Mouse (Mus musculus): ENCODE data around the gene Wdr89.
"Not testable (repeated sequence)": the region's sequence is repeated elsewhere in the genome, so short reads cannot be mapped to it uniquely, and the experiment has no call there.

The Wdr89 gene

DNA sequence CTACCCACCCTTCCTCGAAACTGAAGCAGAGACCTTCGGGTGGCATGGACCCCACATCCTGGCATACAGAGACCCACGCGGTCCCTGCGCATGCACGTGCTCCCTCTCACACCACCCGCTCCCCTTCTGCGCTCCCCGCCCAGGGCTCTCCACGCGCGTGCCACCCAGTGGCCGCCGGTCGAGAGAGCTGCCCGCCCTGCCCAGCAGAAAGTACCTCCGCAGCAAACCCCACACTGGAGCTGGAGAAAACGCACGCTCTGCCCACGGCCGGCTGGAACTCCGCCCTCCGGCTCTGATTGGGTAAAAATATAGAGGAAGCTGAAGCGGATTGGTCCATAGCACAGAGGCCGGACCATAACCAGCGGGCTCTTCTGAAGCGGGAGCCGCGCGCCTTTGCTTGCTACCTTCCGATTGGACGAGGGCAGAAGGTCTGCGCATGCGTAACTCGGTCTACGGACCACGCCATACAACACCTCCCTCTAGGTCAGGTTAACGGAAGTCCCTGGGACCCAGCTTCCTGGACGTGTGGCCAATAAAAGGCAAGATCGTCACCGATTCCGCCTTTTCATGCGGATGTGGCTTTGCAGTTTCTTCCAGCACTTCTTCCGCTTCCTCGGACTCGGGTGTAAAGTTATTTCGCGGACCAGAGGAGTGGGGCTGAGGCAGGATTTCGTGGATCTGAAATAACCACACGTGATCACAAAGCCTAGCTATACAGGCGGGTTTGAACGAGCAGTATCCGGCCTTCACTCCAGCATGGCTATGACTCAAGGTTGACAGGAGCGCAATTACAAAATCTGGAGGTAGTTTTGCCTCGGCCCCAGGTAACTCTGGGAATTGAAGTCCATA, at the start of gene Wdr89:
TSS of gene Wdr89 (minus strand) at position 280 of the 849 bp plus-strand sequence.
- DNase-seq: peak; percentile 96 to 99

DNA sequence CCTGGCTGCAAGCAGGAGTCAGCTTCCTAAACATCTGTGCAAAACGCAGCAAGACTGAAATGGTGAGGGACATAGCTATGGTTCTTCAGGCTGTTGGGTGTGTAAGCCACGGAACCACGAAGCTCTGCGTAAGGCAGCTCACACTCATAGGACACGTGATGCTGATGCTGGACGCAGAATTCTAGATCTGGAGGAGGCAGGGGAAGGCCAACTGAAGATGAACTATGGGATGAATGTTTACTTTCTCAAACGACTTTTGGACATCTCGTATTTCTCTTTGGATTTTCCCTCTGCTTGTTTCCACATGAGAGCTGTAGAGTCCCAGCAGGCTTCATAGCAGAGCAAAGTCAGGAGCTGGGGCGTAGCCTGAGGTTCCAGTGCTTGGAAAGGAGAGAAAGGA, 44.3 kb upstream of the Wdr89 start:
- no peak for DNase-seq

DNA sequence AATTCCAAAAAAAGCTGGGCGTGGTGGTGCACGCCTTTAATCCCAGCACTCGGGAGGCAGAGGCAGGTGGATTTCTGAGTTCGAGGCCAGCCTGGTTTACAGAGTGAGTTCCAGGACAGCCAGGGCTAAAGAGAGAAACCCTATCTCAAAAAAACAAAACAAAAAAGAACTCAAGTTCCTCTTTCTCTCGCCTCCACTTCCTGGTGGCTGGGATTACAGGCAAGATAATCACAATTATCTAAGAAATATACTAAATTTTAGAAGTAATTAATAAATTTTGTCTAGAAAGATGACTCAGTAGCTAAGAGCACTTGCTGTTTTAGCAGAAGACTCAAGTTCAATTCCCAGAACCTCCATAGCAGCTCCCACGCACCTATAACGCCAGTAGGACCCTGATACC, 43.6 kb upstream of the Wdr89 start:
- DNase-seq: not testable (repeated sequence)

DNA sequence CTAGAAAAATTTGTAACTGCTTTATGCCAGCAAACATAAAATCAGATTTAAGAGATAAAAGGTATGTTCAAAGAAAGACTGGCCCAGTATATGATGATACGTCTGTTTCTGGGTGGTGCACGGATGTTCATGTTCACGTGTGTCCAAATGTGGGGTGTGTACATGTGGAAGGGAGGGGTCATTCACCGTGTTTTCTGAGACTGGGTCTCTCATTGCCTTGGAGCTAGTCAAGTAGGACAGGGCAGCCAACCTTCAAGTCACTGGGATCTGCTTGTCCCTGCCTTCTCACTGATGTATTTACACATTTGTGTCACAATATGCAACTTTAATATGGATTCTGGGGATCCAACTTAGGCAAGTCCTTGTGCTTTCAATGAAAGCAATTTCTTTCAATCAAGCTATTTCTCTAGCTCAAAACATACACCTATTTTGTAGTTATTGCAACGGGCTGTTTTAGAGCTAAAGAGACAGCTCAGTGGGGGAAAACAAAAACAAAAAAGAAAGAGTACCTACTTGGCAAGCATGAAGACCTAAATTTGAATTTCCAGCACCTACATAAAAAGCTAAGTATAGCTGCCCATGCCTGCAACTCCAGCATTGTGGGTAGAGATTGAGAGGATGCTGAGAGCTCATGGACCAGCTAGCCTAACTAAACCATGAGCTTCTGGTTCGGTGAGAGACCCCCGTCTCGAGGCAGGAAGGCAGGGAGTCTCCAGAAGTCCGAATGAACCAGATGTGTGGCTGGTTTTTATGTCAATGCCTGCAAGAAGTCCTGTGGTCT, 41.4 kb upstream of the Wdr89 start:
- DNase-seq: no peak

DNA sequence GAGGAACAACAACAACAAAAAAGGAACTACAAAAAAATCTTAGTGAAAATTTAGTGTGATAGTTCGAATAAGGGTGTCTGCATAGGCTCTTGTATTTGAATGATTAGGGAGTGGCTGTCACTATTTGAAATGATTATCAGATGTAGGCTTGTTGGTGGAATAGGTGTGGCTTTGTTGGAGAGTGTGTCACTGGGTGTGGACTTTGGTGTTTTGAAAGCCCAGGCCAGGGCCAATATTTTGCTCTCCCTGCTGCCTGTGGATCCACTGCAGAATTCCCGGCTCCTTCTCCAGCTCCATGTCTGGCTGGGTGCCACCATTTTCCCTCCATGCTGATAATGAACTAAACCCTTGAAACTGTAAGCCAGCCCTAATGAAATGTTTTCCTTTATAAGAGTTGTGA, 40.2 kb upstream of the Wdr89 start:
- no peak for DNase-seq

DNA sequence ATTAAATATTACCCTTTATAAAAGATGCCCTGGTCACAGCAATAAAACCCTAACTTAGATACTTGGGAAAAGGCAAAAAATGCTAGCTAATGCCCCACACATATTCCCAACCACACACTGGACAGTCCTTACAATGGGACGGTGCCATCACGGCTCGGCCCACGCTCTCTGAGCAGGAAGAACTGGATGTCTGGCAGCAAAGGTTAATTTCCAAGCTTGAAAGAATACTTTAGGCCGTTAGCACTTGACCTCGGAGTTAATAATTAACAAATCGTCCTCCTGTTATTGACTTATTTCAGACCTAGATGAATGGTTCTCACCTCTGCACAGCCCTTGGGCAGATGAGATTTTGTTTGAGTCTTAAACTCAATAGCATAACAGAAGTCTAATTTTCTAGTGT, 37.3 kb upstream of the Wdr89 start:
- DNase-seq: no peak

DNA sequence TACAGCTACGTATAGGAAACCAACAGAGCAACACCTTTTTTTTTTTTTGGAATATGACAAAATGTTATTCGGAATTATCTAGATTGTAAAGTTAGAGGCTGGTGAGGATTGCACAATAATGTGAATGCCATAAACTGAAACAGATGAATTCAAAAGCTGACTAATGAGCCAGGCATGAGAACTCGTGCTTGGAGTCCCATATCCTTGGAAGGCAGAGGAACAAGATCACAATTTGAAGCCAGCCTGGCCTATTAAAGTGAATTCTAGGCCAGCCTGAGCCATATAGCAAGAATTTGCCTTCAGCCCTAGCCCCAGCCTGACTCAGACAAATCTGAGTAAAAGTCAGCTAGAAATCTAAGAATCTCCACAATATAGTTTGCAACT, 33.4 kb upstream of the Wdr89 start:
- no peak for DNase-seq

DNA sequence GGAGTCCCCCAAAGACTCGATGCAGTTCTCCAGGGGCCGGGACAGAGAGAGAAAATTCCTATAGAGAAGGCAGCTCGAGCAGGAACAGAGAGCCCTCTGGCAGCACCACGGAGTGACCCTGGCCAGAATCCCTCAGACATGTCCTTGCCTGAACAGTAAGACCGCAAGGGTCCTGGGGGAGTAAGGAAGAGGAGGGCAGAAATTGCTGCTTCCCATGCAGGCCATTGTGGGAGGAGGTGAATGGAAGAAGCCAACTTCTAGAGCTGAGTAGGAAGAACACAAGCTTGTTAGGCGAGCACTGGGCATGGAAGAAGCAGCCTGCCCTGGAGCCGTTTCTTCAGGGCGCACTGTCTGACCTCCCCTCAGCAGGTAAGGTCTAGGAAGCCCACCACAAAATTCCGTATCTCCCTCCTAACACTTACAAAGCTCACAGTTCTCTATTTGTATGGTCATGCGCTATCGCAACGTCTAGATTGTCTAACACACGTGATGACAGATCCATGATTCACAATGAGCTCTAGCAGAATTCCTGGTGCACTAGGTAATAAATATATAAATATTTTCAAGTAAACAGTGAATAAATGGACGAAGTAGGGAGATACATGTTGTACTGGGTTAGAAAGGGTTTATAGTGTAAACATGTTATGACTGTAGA, 32.9 kb upstream of the Wdr89 start:
- DNase-seq: no peak

DNA sequence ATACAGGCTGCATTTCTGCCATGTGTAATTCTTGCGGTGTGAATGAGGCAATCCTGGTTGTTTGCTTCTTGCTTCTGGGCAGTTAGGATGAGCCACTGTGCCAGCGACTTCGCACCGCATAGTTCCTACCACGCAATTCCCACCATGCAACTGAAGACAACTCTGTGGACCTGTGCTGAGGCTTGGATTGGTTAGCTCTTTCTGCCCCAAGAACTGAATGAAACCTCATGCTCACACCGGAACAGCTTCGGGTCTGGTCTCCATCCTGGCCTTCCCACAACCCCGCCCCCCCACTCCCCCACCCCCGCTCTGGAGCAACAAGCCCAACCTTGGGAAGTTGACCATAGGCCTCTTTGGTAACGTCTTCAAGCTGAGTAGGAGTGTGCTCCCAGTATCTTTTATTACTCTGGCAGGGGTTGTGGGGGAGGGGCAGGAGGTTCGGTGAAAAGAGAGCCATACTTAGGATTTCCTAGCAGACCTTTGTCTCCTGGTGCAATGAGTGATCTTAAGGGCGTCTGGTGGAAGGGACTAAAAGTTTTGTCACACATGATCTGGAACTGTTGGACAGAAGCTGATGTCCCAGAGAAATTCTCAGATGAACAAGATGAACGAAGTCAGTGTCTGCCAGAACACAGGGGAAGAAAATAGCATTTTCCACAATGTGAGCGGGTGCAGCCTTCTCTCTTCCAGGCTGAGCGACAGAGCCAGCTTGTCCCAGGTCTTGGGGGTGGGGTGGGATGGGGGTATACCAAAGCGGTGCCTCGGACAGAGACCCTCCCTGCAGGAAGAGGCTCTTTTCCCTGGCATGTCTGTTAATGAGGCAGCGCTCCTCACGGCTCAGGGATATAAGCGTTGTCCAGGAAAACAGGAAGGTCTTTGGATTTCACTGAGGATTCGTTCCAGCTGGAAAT, 32.1 kb upstream of the Wdr89 start:
- no peak for DNase-seq

DNA sequence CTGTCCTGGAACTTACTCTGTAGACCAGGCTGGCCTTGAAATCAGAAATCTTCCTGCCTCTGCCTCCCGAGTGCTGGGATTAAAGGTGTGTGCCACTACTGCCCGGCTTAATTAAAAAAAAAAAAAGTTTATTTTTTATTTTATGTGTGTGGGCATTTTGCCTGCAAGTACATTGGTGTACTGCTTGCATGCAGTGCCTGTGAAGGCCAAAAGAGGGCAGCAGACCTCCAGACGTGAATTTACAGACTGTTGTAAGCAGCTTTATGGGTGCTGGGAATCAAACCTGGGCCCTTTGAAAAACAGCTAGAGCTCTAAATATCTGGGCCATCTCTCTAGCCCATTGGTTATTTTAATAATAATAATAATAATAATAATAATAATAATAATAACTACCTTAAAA, 29.4 kb upstream of the Wdr89 start:
- DNase-seq: no peak

DNA sequence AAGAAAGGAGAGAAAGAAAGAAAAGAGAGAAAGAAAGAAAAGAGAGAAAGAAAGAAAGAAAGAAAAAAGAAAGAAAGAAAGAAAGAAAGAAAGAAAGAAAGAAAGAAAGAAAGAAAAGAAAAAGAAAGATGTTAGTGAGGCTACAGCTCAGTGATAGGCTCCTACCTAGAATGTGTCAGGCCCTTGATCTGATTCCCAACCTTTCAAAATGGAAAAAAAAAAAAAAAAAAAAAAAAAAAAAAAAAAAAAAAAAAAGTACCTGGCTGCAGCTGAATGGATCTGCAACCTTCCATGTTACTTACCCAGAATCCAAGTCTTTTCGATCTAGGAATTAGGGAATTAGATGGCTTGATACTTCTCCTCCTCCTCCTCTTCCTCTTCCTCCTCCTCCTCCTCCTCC, 26.5 kb upstream of the Wdr89 start:
- DNase-seq: not testable (repeated sequence)

DNA sequence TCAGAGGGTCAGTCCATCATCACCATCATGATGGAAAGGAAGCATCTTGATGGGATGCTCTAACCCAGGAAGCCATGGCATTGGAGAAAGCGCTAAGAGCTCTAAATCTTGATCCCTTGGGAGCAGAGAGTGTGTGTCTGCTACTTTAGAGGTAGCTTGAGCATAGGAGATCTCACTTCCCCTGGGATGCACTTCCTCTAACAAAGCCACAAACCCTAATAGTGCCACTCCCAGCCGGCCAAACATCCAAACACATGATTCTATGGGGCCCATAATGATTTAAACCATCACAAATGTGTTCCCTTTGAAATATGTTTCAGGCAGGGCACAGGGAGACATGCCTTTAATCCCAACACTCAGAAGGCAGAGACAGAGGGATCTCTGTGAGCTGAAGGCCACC, 19.7 kb upstream of the Wdr89 start:
- DNase-seq: no peak

DNA sequence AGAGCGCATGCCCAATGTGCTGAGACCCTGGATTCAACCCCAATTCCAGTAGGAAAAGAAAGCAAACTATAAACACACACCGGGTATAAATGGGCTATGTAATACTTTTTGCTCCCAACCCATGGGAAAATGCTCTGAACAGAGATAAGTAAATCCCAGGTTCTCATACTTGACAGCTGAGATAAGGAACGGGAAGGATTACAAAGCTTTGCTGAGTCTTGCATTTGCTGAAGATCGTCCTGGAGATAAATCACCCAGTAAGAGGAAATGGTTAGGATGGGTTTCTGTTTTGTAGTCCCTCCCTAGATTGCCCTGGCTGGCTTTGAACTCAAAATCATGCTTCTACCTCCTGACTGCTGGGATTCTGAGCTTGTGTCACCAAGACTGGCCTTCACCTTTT, 18.0 kb upstream of the Wdr89 start:
- DNase-seq: no peak

DNA sequence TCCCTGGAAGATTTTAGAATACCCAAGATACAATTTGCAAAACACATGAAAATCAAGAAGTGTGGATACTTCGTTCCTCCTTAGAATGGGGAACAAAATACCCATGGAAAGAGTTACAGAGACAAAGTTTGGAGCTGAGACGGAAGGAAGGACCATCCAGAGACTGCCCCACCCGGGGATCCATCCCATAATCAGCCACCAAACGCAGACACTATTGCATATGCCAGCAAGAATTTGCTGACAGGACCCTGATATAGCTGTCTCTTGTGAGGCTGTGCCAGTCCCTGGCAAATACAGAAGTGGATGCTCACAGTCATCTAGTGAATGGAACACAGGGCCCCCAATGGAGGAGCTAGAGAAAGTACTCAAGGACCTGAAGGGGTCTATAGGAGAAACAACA, 14.7 kb upstream of the Wdr89 start:
- not testable (repeated sequence) for DNase-seq

DNA sequence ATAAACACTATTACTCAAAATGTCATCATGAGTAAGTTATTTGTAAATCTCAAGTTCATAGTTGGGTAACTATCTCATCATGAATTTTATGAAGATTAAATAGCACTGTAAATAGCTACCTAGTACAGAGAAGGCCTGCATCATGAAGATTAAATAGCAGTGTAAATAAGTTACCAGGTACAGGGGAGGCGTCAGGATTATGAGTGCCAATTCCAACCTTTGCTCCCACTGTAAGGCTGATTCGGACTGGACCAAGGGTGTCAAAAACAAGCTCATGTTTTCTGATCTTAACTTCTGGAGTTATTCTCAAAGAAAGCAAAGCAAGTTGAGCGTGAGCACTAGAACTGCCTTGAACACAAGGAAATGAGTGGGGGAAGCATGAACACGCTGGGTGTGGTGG, 14.3 kb upstream of the Wdr89 start:
- no peak for DNase-seq

DNA sequence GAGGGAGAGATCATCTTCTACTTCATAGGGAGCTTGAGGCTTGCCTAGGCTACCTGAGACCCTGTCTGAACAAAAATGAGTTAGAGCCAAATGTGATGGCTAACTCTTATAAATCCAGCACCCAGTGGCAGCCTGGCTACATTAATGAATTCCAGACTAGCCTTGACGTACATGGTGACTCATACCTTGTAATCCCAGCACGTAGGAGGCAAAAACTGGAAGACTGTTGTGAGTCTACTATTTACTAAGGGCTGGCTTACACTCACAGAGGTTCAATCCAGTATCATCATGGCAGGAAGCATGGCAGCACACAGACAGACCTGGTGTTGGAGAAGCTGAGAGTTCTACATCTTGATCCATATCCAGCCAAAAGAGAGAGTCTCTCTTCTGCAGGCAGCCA, 13.5 kb upstream of the Wdr89 start:
- no peak for DNase-seq

DNA sequence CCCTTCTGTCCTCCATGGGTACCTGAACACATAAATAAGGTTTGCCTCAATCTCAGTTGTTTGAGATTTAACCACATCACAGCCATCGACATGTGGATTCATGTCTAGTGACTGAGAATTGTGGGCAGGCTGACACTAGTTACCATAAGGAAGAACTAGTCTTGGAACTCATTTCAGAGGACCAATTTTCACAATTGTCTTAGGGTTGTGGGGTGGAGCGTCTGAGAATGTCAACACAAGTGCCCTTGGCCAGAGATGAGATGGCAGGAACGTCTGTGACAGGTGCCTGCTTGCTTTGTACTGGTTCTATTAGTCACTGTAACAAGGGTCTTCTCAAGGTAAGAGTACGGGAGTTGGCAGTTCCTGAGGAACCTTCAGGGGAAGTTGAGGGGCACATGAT, 11.8 kb upstream of the Wdr89 start:
- no peak for DNase-seq

DNA sequence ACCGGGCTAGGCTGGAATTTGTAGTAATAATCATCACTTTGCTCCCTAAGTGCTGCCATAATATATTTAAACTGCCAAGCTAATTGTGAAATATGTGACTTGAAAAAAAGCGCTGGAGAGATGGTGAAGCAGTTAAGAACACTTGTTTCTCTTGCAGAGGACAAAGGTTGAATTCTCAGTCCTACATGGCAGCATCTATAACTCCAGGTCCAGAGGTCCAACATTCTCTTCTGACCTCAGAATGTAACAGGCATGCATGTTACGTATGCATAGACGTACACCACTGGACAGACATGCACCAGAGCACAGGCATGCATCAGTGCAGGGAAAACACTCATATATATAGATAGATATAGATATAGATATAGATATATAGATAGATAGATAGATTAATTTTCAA, 9.1 kb upstream of the Wdr89 start:
- DNase-seq: no peak

DNA sequence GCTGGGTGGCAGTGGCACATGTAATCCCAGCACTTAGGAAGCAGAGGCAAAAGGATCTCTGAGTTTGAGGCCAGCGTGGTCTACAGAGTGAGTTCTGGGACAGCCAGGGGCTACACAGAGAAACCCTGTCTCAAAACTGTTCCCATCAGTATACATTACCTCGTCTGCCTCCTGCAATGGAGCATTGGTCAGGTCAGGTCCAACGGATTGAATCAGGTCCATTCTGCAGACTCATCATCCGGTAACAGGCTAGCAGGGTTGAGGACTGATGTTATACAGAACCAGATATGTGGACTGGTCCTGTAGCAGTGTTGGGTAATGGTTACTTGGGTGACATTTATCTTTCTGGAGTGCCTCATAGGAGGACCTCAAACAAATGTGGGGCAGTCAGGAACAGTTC, 3.3 kb upstream of the Wdr89 start:
- DNase-seq: no peak

DNA sequence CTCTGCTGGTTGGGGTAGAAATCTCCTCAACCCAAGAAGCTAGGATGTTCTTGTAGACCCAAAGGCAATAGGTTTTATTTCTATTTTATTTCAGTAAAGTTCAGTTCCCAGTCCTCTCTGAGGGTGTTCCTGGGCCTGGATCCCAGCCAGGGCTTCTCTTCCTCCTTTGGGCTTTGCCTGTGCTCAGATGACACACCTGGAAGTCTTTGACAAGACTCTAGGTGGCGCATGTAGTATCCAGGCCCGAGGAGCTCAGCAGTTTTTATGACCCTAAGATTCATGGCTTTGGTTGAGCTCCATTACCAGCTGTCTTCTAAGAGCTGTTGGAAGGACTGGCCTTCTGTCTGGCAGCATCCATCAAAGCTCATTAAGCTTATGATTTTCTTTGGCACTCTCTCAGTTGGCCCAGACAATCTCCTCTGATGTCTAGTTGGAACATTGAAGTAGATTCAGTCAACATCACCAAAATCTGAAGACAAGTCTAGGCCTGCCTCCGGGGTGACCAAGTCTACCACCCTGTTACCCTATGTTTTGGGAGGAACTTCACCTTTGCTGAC, 2.5 kb upstream of the Wdr89 start:
- DNase-seq: no peak

DNA sequence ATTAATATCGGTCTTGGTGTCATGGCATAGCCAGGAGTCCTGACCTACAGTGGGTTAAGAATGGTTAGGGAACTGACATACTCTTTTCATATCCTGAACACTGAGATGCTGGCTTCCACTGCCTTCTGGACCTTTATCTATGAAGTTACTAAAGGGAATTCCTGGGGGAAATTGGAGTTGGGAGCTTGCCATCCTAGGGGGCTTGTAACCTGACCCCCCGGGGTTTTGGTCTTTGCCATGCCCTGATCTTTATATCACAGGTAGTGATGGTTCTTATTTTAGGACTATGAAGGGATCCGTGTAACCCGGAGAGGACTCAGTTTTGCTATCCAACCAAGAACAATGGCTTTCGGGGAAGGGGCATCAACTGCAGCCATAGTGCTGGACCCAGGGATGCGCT, 1.3 kb upstream of the Wdr89 start:
- DNase-seq: no peak

DNA sequence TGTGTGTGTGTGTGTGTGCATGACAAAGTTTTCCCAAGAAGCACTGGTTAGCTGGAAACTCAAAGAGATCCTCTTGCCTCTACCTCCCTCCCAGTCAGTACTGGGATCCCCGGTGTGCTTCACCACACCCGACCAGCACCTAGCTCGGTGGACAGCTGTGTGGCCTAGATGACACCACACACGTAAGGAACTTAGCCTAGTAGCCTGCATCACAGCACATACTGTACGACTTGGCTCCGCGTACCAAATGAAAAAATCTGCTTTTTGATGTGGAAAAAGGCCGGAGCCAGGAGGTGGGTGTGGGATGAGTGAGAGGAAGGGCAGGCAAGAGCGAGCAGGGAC, 450 bp downstream of the Wdr89 start:
- no peak for DNase-seq

DNA sequence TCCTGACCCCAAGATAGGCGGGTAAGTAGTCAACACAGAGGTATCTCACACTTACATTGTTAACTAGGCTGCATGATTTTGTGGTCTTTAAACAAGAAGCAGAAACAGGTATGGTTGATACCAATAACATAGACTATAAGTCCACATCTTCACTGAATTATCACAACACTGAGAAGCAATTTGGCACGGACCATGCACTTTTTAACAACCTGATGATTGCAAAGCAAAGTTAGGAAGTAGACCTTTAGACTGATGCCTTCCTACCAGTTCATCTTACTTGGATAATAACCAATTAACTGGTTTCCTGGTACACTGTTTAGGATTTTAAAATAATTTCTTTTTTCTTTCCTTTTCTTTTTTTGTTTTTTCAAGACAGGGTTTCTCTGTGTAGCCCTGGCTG, 1.1 kb downstream of the Wdr89 start:
- no peak for DNase-seq

Measured in thymus, postnatal 36 days (tissue).